Mouse (Mus musculus) myocyte (in vitro differentiated cells): ENCODE measurements around the gene Creb5. TPM values are rescaled to one million over a fixed set of nuclear protein-coding genes. Genes with fewer than 3 reads are reported as not detected.

ENCODE experiments used
- H3K27me3 ChIP-seq: one replicate; pipeline ENCODE4 v1.6.1; 2011; ENCODE audit not compliant: control insufficient read depth, insufficient read depth, insufficient read length
- H3K36me3 ChIP-seq: one replicate; pipeline ENCODE4 v1.6.1; 2011; ENCODE audit not compliant: control insufficient read depth, insufficient read depth
- H3K4me2 ChIP-seq: one replicate; pipeline ENCODE4 v1.6.1; 2011; ENCODE audit warnings: low read depth, control low read depth
- H3K4me3 ChIP-seq: one replicate; pipeline ENCODE4 v1.5.1; 2011; ENCODE audit warnings: mild to moderate bottlenecking, control low read depth, moderate library complexity
- H3K79me2 ChIP-seq: one replicate; pipeline ENCODE4 v1.6.1; 2011; ENCODE audit not compliant: control insufficient read depth, insufficient read depth
- H3ac ChIP-seq: one replicate; pipeline ENCODE4 v1.6.1; 2011; ENCODE audit not compliant: control insufficient read depth, insufficient read length
- CEBPB ChIP-seq: IDR thresholded peaks from 2 replicates; pipeline ENCODE4 v1.6.1; 2011; ENCODE audit warnings: mild to moderate bottlenecking, moderate library complexity; ENCODE audit not compliant: poor library complexity, insufficient read depth, severe bottlenecking
- E2F4 ChIP-seq: IDR thresholded peaks from one replicate; pipeline ENCODE4 v1.6.1; 2011; ENCODE audit warnings: mild to moderate bottlenecking, control low read depth, moderate library complexity; ENCODE audit not compliant: insufficient read depth
- MAX ChIP-seq: IDR thresholded peaks from one replicate; pipeline ENCODE4 v1.6.1; 2011; ENCODE audit warnings: low read depth, mild to moderate bottlenecking, control low read depth
- MYOD1 ChIP-seq, 3 experiments: IDR thresholded peaks; one replicate each; pipeline ENCODE4 v1.6.1; 2011; ENCODE audit warnings: control low read depth in 2 of 3, low read depth in 2 of 3, mild to moderate bottlenecking in 2 of 3, moderate library complexity in 1 of 3; ENCODE audit not compliant: insufficient read length in 2 of 3, control insufficient read depth in 1 of 3
- MYOG ChIP-seq, 3 experiments: IDR thresholded peaks; one replicate each; pipeline ENCODE4 v1.6.1; 2011; ENCODE audit warnings: control low read depth in 2 of 3, low read depth in 2 of 3, mild to moderate bottlenecking in 2 of 3; ENCODE audit not compliant: insufficient read length in 2 of 3, control insufficient read depth in 1 of 3, insufficient read depth in 1 of 3
- POLR2A ChIP-seq: IDR thresholded peaks from one replicate; pipeline ENCODE4 v1.6.1; 2011; ENCODE audit warnings: low read depth, mild to moderate bottlenecking, control low read depth, moderate library complexity; ENCODE audit not compliant: insufficient read length
- POLR2AphosphoS2 ChIP-seq: IDR thresholded peaks from one replicate; pipeline ENCODE4 v1.6.1; 2011; ENCODE audit warnings: low read depth, control low read depth; ENCODE audit not compliant: insufficient read length
- REST ChIP-seq: IDR thresholded peaks from one replicate; pipeline ENCODE4 v1.6.1; 2011; ENCODE audit warnings: mild to moderate bottlenecking, control low read depth, moderate library complexity; ENCODE audit not compliant: insufficient read depth, insufficient read length
- SRF ChIP-seq: IDR thresholded peaks from one replicate; pipeline ENCODE4 v1.6.1; 2011; ENCODE audit warnings: low read depth; ENCODE audit not compliant: control insufficient read depth, insufficient read length
- TCF12 ChIP-seq: IDR thresholded peaks from one replicate; pipeline ENCODE4 v1.6.1; 2011; ENCODE audit warnings: mild to moderate bottlenecking, control low read depth; ENCODE audit not compliant: poor library complexity, insufficient read depth, severe bottlenecking
- TCF3 ChIP-seq: IDR thresholded peaks from one replicate; pipeline ENCODE4 v1.6.1; 2011; ENCODE audit warnings: low read depth, control low read depth; ENCODE audit not compliant: insufficient read length
- USF1 ChIP-seq: IDR thresholded peaks from one replicate; pipeline ENCODE4 v1.6.1; 2011; ENCODE audit warnings: low read depth, mild to moderate bottlenecking, control low read depth, moderate library complexity
- polyA plus RNA-seq: library from polyadenylated mRNA; unstranded; fragments of >200 nt; fragmentation: generic; extraction: Trizol; gene quantifications from one replicate; pipeline ENCODE4 v1.2.1, GENCODE M21; 2012; ENCODE audit warnings: missing spikeins

Creb5 gene
- polyA plus RNA-seq, 1 experiment: 1.4 TPM

DNA sequence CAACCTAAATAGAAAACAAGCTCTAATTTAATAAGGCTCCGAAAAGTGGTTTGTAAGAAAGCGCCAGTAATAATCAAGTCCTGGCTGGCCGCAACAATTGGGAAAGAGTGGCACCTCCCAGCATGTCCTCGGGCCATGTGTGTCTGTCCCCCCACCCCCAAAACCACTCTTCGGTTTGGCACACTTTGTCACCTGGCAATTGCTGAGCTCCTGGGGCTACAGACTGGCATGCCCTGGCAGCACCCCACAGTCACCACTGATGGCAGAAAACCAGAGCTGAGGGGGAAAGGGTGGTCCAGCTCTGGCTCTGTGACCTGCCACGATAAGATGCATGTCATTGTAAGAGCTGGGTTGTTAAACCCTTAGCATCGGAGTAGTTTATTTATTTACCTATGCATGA lies 175.7 kb downstream of the Creb5 start:
- Histone ChIP-seq H3K36me3 (no peaks in the 10 kb centered on the region), H3K79me2 (no peaks in the 10 kb centered on the region), H3ac (no peak overlapping the region), H3K4me2 (no peak overlapping the region), H3K27me3 (no peaks in the 10 kb centered on the region), H3K4me3 (no peak overlapping the region)
- TF ChIP-seq E2F4 (no peak), CEBPB (no peak), USF1 (no peak), SRF (no peak), MYOG (IDR thresholded peaks at IDR 0.05; ENCODE audit: control insufficient read depth in 1 of 3, insufficient read depth in 1 of 3, insufficient read length in 2 of 3, low read depth in 2 of 3) (no peak), TCF3 (no peak), POLR2AphosphoS2 (no peak), MYOD1 (IDR thresholded peaks at IDR 0.05; ENCODE audit: control insufficient read depth in 1 of 3, insufficient read length in 2 of 3, low read depth in 2 of 3) (no peak), POLR2A (no peak), REST (no peak), MAX (no peak), TCF12 (no peak)

DNA sequence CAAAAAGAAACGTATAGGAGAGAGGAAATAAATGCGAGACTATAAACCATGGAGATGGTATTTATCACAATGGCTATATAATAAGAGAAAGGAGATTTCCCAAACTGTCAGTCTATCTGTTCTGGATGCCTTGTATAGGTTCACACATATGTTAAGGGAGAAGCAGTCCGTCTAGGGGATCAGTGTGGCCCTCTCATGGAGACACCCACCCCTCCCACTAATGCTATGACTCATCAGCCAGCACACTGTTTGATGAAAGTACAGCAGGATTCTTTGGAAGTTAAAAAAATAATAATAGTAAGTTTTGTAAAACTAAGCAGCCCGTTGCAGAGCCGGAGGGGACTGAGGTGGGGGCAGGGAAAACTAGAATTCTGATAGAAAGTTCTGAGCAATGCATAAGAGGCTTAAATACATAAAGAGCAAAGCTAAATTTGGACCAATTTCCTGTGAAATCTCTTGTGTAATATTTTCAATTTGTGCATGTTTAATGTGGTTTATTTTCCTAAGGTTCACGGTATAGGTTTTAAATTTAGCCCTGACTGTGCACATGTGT lies 176.3 kb downstream of the Creb5 start:
- Histone ChIP-seq H3ac (no peak overlapping the region), H3K4me2 (no peak overlapping the region), H3K4me3 (no peak overlapping the region), H3K36me3 (no peaks in the 10 kb centered on the region), H3K27me3 (no peaks in the 10 kb centered on the region), H3K79me2 (no peaks in the 10 kb centered on the region)
- TF ChIP-seq USF1 (no peak), TCF3 (no peak), TCF12 (no peak), E2F4 (no peak), SRF (no peak), POLR2A (no peak), MYOD1 (IDR thresholded peaks at IDR 0.05; ENCODE audit: control insufficient read depth in 1 of 3, insufficient read length in 2 of 3, low read depth in 2 of 3) (no peak), REST (no peak), CEBPB (no peak), MYOG (IDR thresholded peaks at IDR 0.05; ENCODE audit: control insufficient read depth in 1 of 3, insufficient read depth in 1 of 3, insufficient read length in 2 of 3, low read depth in 2 of 3) (no peak), MAX (no peak)

DNA sequence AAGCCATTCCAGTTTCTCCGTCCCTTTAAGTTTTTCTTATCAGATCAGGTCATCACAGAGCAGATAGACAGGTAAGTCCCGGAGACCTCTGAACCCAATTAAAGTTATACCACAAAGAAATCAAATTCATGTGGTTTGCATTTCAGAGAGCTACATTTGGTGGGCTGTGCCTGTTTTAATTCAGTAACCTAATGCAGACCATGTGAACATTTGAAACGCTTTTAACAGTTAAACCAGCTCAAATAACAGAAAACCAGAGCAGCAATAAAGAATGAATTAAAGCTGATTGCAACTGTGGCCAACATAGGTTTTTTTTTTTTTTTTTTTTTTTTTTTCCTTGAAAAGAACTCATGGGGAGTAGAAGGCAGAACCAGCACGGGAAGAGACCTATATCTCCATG lies 182.1 kb downstream of the Creb5 start:
- Histone ChIP-seq H3K4me3 (no peak overlapping the region), H3K36me3 (no peaks in the 10 kb centered on the region)
- TF ChIP-seq POLR2A (no peak), REST (no peak), E2F4 (no peak), SRF (no peak), TCF12 (no peak), CEBPB (no peak), TCF3 (no peak), MYOG (IDR thresholded peaks at IDR 0.05; ENCODE audit: control insufficient read depth in 1 of 3, insufficient read depth in 1 of 3, insufficient read length in 2 of 3, low read depth in 2 of 3) (no peak)

DNA sequence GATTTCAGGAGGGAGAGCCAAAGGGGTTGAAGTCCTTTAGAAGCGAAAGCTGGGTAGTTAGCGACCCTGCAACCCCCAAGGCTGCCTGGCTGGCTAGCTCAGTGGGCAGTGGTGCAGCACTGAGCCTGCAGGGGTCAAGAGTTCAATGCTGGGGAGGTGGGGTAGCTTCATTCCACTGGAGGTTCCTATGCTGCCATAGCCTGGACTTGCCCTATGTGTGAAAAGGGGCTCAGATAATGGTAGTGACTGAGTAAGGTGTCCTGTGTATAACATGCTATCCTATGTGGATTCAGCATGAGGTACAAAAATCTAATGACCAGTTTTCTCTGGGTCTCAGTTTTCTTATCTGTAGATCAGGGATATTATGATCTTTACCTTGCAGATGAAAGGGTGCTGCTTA lies 182.6 kb downstream of the Creb5 start:
- H3K36me3 ChIP-seq: no peaks in the 10 kb centered on the region
- no peaks in the 10 kb centered on the region for H3K79me2 ChIP-seq
- TF ChIP-seq REST: no peak
- no peak for TF ChIP-seq MAX
- TF ChIP-seq TCF12: no peak
- TF ChIP-seq MYOG (IDR thresholded peaks at IDR 0.05; ENCODE audit: control insufficient read depth in 1 of 3, insufficient read depth in 1 of 3, insufficient read length in 2 of 3, low read depth in 2 of 3): no peak
- TF ChIP-seq POLR2AphosphoS2: no peak
- no peak for TF ChIP-seq SRF
- TF ChIP-seq CEBPB: no peak
- no peak for TF ChIP-seq MYOD1 (IDR thresholded peaks at IDR 0.05; ENCODE audit: control insufficient read depth in 1 of 3, insufficient read length in 2 of 3, low read depth in 2 of 3)
- TF ChIP-seq TCF3: no peak
- TF ChIP-seq USF1: no peak
- TF ChIP-seq POLR2A: no peak
- TF ChIP-seq E2F4: no peak
- no peak overlapping the region for H3ac ChIP-seq
- H3K27me3 ChIP-seq: no peaks in the 10 kb centered on the region
- no peak overlapping the region for H3K4me2 ChIP-seq
- H3K4me3 ChIP-seq: no peak overlapping the region

More for the DNA sequence above, 182.1 kb downstream of the Creb5 start:
- Histone ChIP-seq H3ac (no peak overlapping the region), H3K79me2 (no peaks in the 10 kb centered on the region), H3K4me2 (no peak overlapping the region), H3K27me3 (no peaks in the 10 kb centered on the region)
